Mouse (Mus musculus) hindbrain, embryonic 12.5 days (tissue): ENCODE measurements around the gene Cebpzos. TPM values are rescaled to one million over a fixed set of nuclear protein-coding genes. Genes with fewer than 3 reads are reported as not detected.
A peak's percentile ranks its signal among the peaks of the same experiment; 100 is the strongest.

Experiments
- ATAC-seq: fragments of 200-750 bp; cut with Nextera tagmentation; 2 replicates; pipeline ENCODE4 v1.8.0; 2017; ENCODE audit warnings: moderate TSS enrichment; ENCODE audit not compliant: low FRiP score
- H3K27ac ChIP-seq: fragments of 300-500 bp; sonication (generic); 2 replicates; pipeline ENCODE4 v1.5.1; 2016; ENCODE audit warnings: mild to moderate bottlenecking
- H3K27me3 ChIP-seq: fragments of 300-500 bp; sonication (generic); 2 replicates; pipeline ENCODE4 v1.6.1; 2016; ENCODE audit warnings: mild to moderate bottlenecking
- H3K36me3 ChIP-seq: fragments of 300-500 bp; sonication (generic); 2 replicates; pipeline ENCODE4 v1.6.1; 2016; ENCODE audit warnings: mild to moderate bottlenecking
- H3K4me1 ChIP-seq: fragments of 300-500 bp; sonication (generic); 2 replicates; pipeline ENCODE4 v1.6.1; 2016
- H3K4me2 ChIP-seq: fragments of 300-500 bp; sonication (generic); replicated peaks from 2 replicates; pipeline ENCODE4 v1.6.1; 2016; ENCODE audit warnings: mild to moderate bottlenecking
- H3K4me3 ChIP-seq: fragments of 300-500 bp; sonication (generic); 2 replicates; pipeline ENCODE4 v1.5.1; 2016; ENCODE audit warnings: mild to moderate bottlenecking
- H3K9ac ChIP-seq: fragments of 300-500 bp; sonication (generic); 2 replicates; pipeline ENCODE4 v1.6.1; 2016; ENCODE audit warnings: mild to moderate bottlenecking, moderate library complexity
- H3K9me3 ChIP-seq: fragments of 300-500 bp; sonication (generic); replicated peaks from 2 replicates; pipeline ENCODE4 v1.6.1; 2016; ENCODE audit warnings: mild to moderate bottlenecking
- WGBS: fragments of 180-500 bp; shearing (Covaris S2); methylation state at CpG from one replicate; pipeline ENCODE4 v1.1.7; 2016; 5-methylcytosine and 5-hydroxymethylcytosine counted together
- polyA plus RNA-seq: library from polyadenylated mRNA; unstranded; fragments of >200 nt; fragmentation: Nextera tagmentation; extraction: Ambion mirVana; gene quantifications from 2 replicates; pipeline ENCODE4 v1.2.1, GENCODE M21; 2016

Gene Cebpzos
- 102 and 111 TPM in 2 replicates for polyA plus RNA-seq

GRCm38 (mm10) chr17:78916369-78916813, at the start of gene Cebpzos:
Gene Cebpzos, plus strand, starts transcription at chr17:78916500.
- peaks cover 14% of the 10 kb centered on the region for H3K4me1 ChIP-seq
- peaks cover 21% of the 10 kb centered on the region for H3K36me3 ChIP-seq
- H3K9ac ChIP-seq, result peak within 1 kb of the TSS; percentile 78
- H3K9me3 ChIP-seq, result no peaks in the 10 kb centered on the region
- under 1% methylated on average over 37 of the region's 37 CpGs for WGBS
- peak within 1 kb of the TSS; percentile 66 for H3K4me3 ChIP-seq
- H3K27me3 ChIP-seq, result no peaks in the 10 kb centered on the region
- peak within 1 kb of the TSS; percentile 83 for H3K27ac ChIP-seq
- peak; percentile 96 for ATAC-seq
- peak within 1 kb of the TSS; percentile 68 for H3K4me2 ChIP-seq

GRCm38 (mm10) chr17:78873886-78874285, 42.4 kb upstream of the Cebpzos start:
- no peak for ATAC-seq
- Histone ChIP-seq H3K27me3 (no peaks in the 10 kb centered on the region), H3K4me1 (no peaks in the 10 kb centered on the region), H3K36me3 (0 out of 2 replicates have a peak, but pooled peaks cover 4% of the 10 kb centered on the region), H3K9ac (no peak overlapping the region), H3K4me2 (no peak overlapping the region), H3K9me3 (no peaks in the 10 kb centered on the region), H3K27ac (no peak overlapping the region), H3K4me3 (no peak overlapping the region)
- WGBS, result 90% methylated on average over 6 of the region's 6 CpGs

DNA sequence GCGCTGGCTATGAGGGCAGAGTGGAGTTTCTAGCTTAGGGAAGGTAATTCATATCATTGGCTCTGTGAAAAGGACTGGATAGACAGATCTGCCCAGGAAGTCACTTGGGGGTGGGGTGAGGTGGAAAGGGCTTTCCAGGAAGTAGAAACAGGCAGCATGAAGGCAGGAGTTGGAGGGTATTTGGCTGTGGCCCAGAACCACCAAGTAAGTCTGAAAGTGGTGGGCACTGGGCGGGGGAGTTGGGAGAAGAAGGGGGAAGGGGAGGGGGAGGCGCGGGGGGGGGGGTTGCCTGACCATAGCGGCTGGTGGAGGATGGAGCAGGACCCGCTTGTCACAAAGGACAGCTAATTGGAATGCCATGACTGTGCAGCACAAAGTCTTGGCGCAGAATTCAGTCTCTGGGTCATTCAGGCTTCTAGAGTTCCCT, 34.4 kb upstream of the Cebpzos start:
- no peaks in the 10 kb centered on the region for H3K27me3 ChIP-seq
- peak overlapping the region; percentile 60 for H3K9ac ChIP-seq
- peak overlapping the region; percentile 48 for H3K4me3 ChIP-seq
- 13% methylated on average over 4 of the region's 7 CpGs for WGBS
- H3K4me2 ChIP-seq, result peak overlapping the region; percentile 81
- no peaks in the 10 kb centered on the region for H3K9me3 ChIP-seq
- H3K27ac ChIP-seq, result 0 out of 2 replicates have a peak overlapping the region, but pooled peaks have one; percentile 30
- peaks cover 15% of the 10 kb centered on the region for H3K4me1 ChIP-seq
- H3K36me3 ChIP-seq, result no peaks in the 10 kb centered on the region
- peak; percentile 86 for ATAC-seq

DNA sequence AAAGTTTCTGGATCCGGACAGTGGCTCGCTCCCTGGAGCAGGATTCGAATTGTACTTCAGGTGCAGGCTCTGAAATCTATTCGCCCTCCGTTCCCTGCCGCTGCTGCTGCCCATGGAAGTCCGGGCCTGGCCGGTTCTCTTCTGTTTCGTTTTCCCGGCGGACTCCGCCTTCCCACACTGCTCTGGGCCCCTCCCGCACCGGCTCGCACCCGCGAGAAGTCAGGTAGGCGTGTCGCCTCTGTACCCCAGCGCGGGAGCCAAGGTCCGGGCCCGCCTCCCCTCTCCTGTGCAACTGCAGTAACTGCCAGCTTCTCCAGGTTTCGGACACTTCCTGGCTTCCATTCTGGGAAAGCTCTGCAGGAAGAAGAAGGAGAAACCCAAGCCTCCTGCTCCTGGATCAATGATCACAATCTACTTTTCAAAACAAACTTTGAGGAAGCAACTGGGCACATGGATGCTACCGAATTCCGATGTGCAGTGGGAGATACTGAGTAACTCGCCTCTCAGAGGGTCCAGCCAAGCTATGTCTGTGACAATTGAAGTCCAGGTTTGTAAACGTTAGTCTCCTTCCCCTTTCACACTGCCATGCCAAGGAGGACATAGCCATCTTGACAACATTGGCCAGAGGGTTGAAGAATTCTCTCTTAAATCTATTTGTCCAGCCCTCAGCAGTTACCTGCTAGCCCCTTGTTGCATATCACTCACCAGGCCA, 33.7 kb upstream of the Cebpzos start, which contains the start of gene Eif2ak2:
Gene Eif2ak2 (minus strand): TSS at position 173 of the 712 bp plus-strand sequence.
- Histone ChIP-seq H3K4me3 (peak within 1 kb of the TSS; percentile 48), H3K4me1 (peaks cover 15% of the 10 kb centered on the region), H3K4me2 (peak within 1 kb of the TSS; percentile 81), H3K9me3 (no peaks in the 10 kb centered on the region), H3K27ac (peak within 1 kb of the TSS; percentile 30; the same call in 1 of the 2 replicates), H3K9ac (peak within 1 kb of the TSS; percentile 60), H3K27me3 (no peaks in the 10 kb centered on the region), H3K36me3 (no peaks in the 10 kb centered on the region)
- 3% methylated on average over 28 of the region's 28 CpGs for WGBS
- ATAC-seq, result peak; percentile 94

DNA sequence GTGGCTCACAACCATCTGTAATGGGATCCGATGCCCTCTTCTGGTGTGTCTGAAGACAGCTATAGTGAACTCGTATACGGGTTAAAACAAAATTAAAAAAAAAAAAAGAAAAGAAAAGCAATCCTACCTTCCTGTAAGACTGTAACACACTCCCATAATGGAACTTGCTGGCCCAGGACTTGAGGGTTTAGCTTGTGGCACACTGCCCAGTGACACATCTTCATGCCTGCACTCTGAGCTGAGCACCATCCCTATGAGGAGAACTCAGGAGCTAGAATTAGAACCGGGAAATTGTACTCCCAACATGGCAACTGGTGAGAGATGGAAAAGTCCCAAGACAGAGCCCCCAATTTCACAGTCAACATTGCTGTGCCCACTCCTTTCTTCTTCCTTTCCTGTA, 33.0 kb upstream of the Cebpzos start:
- WGBS, result 95% methylated on average over 4 of the region's 4 CpGs
- no peak overlapping the region for H3K27ac ChIP-seq

DNA sequence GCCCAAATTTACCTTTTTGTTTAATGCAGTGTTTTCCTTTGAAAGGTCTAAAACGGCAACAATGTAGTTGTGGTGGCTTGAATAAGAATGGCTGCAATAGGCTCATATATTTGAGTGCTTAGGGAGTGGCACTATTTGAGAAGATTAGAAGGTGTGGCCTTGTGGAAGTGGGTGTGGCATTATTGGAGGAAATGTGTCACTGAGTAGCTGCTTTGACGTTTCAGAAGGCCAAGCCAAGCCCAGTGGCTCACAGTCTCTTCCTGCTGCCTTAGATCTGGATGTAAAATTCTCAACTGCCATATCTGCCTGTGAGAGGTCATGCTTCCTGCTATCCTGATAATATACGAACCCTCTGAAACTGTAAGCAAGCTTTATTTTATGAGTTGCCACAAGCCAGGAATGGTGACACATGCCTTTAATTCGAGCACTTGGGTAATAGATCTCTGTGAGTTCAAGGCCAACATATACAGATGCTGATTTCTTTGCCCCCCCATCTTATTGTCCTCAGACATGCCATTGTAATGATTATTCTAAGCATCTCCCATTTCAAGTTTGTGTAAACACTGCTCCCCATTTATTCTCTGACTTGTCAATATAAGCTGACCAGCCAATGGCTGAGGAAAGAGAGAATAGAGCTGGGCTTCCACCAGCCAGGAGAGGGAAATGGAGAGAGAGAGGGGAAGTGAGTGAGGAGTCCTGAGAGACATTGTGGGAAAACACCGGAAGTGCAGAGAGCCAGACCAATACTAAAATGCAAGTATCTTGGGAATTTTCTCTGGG, 30.8 kb upstream of the Cebpzos start:
- 90% methylated on average over 5 of the region's 5 CpGs for WGBS
- Histone ChIP-seq H3K4me2 (no peak overlapping the region), H3K36me3 (no peaks in the 10 kb centered on the region), H3K9ac (no peak overlapping the region), H3K4me1 (peaks cover 15% of the 10 kb centered on the region), H3K27ac (no peak overlapping the region), H3K9me3 (no peaks in the 10 kb centered on the region), H3K27me3 (no peaks in the 10 kb centered on the region), H3K4me3 (no peak overlapping the region)
- no peak for ATAC-seq

More for the DNA sequence above, 33.0 kb upstream of the Cebpzos start:
- no peak overlapping the region for H3K4me2 ChIP-seq
- peaks cover 15% of the 10 kb centered on the region for H3K4me1 ChIP-seq
- no peak overlapping the region for H3K4me3 ChIP-seq
- no peaks in the 10 kb centered on the region for H3K36me3 ChIP-seq
- no peak for ATAC-seq
- no peaks in the 10 kb centered on the region for H3K9me3 ChIP-seq
- H3K27me3 ChIP-seq, result no peaks in the 10 kb centered on the region
- H3K9ac ChIP-seq, result no peak overlapping the region

DNA sequence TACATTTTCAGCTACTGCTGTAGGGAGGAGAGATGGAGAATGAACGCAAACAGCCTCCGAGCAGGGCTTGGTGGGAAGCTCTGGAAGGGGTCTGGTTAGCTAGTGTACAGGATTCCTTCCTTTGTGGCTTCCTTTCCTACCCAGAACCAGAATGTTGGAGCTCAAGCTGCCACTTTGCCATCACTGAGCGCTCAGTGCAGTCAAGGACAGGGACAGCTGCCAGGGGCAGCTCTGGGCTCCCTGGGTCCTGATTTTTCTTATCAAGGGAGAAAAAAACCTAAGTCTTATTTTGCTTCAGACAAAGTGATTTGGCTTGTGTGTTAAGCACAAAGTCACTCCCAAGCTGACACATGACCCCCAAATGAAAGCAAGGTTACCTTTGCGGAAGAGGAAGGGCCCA, 27.7 kb upstream of the Cebpzos start:
- no peaks in the 10 kb centered on the region for H3K4me1 ChIP-seq
- H3K4me2 ChIP-seq, result no peak overlapping the region
- WGBS, result 87% methylated on average over 4 of the region's 4 CpGs
- H3K27me3 ChIP-seq, result no peaks in the 10 kb centered on the region
- H3K4me3 ChIP-seq, result no peak overlapping the region
- no peaks in the 10 kb centered on the region for H3K36me3 ChIP-seq
- no peak overlapping the region for H3K27ac ChIP-seq
- H3K9ac ChIP-seq, result no peak overlapping the region
- no peak for ATAC-seq
- H3K9me3 ChIP-seq, result no peaks in the 10 kb centered on the region

DNA sequence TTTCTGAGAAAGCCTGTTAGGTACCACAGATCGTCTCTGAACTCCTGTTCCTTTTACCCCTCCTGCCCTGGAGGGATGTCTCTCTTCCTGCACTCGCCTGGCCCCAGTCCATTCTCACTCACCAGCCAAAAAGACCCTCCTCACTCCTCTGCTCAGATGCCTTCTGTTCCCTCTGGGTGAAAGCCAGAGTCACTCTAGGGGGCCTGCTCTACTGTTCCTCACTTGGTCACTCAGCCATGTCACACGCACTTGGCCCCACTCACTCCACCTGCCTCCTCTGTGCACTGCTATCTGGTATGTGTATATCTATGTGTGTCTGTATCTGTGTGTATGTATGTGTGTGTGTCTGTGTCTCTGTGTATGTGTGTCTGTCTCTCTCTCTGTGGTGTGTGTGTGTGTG, 27.1 kb upstream of the Cebpzos start:
- ATAC-seq, result no peak
- WGBS, result 70% methylated on average over 3 of the region's 3 CpGs

GRCm38 (mm10) chr17:78891020-78891419, 25.3 kb upstream of the Cebpzos start:
- Histone ChIP-seq H3K36me3 (no peaks in the 10 kb centered on the region), H3K4me3 (no peak overlapping the region), H3K27me3 (no peaks in the 10 kb centered on the region), H3K27ac (no peak overlapping the region), H3K4me1 (no peaks in the 10 kb centered on the region), H3K9ac (no peak overlapping the region), H3K4me2 (no peak overlapping the region), H3K9me3 (no peaks in the 10 kb centered on the region)
- 87% methylated on average over 9 of the region's 9 CpGs for WGBS
- ATAC-seq, result no peak

More for the DNA sequence above, 27.1 kb upstream of the Cebpzos start:
- H3K36me3 ChIP-seq, result no peaks in the 10 kb centered on the region
- no peaks in the 10 kb centered on the region for H3K27me3 ChIP-seq
- H3K4me3 ChIP-seq, result no peak overlapping the region
- H3K9me3 ChIP-seq, result no peaks in the 10 kb centered on the region
- no peaks in the 10 kb centered on the region for H3K4me1 ChIP-seq
- no peak overlapping the region for H3K27ac ChIP-seq
- no peak overlapping the region for H3K4me2 ChIP-seq
- H3K9ac ChIP-seq, result 0 out of 2 replicates have a peak overlapping the region, but pooled peaks have one; percentile 1

GRCm38 (mm10) chr17:78894991-78895390, 21.3 kb upstream of the Cebpzos start:
- no peak overlapping the region for H3K9ac ChIP-seq
- H3K36me3 ChIP-seq, result no peaks in the 10 kb centered on the region
- no peak overlapping the region for H3K4me3 ChIP-seq
- no peak for ATAC-seq
- H3K9me3 ChIP-seq, result no peaks in the 10 kb centered on the region
- H3K27me3 ChIP-seq, result no peaks in the 10 kb centered on the region
- WGBS, result 81% methylated on average over 7 of the region's 7 CpGs
- H3K4me2 ChIP-seq, result no peak overlapping the region
- H3K4me1 ChIP-seq, result no peaks in the 10 kb centered on the region
- no peak overlapping the region for H3K27ac ChIP-seq

GRCm38 (mm10) chr17:78895394-78895793, 20.9 kb upstream of the Cebpzos start:
- Histone ChIP-seq H3K4me1 (no peaks in the 10 kb centered on the region), H3K27ac (no peak overlapping the region), H3K4me2 (no peak overlapping the region), H3K9me3 (no peaks in the 10 kb centered on the region), H3K36me3 (no peaks in the 10 kb centered on the region), H3K27me3 (no peaks in the 10 kb centered on the region), H3K4me3 (no peak overlapping the region), H3K9ac (no peak overlapping the region)
- 48% methylated on average over 8 of the region's 8 CpGs for WGBS
- ATAC-seq, result no peak

DNA sequence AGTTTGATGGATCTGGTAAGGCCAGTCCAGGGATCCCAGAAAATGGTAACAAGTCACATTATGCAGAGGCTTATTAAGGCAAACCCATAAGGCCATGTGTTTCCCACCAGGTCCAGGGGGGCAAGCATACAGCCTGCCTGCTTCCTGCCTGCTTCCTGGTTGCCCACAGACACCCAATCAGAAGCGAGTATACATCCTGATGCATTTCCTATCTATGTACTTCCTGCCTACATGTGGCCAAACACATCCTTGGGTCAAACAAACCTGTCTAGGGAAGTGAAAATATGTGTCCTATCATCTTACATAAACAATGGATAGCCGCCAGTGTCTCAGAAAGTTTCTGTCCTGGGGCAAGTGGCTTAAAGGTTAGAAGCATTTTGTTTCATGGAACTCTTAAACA, 13.1 kb upstream of the Cebpzos start:
- Histone ChIP-seq H3K4me1 (no peaks in the 10 kb centered on the region), H3K36me3 (no peaks in the 10 kb centered on the region), H3K27ac (no peak overlapping the region), H3K9ac (no peak overlapping the region), H3K9me3 (no peaks in the 10 kb centered on the region), H3K4me2 (no peak overlapping the region), H3K27me3 (no peaks in the 10 kb centered on the region), H3K4me3 (no peak overlapping the region)
- 87% methylated on average over 2 of the region's 2 CpGs for WGBS
- no peak for ATAC-seq
